Mouse (Mus musculus): ENCODE measurements around the gene Atp5f1.

DNA sequence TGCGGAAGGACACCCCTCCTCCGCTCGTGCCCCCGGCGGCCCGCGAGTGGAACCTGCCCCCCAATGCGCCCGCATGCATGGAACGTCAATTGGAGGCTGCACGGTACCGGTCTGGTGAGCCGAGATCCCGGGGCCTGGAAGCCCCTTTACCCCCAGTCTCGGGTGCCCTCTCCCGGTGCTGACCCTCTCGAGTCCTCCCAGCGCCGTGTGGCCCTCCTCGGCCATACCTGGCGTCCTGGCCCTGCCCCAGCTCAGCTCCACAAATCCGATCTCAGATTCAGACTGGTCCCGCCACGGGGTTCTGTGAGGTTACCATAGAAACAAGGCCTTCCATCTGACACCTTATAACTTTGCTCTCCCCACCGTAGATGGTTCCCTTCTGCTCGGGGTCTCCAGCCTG lies 314 bp downstream of the Atp5f1 start:
- TF ChIP-seq POLR2A (IDR thresholded peaks at IDR 0.05; ENCODE audit: insufficient read depth, low read depth, low read length), result no peak
- TF ChIP-seq CTCF (IDR thresholded peaks at IDR 0.05; ENCODE audit: insufficient read depth, low read depth, low read length), result no peak
